Mouse (Mus musculus) thymus, postnatal 10 days (tissue): ENCODE results near the gene Tdrd9.

Experiments
- DNase-seq, 2 experiments: peaks; one replicate each; pipeline ENCODE4 v3.0.0; 2021; ENCODE audit warnings: low spot score in 2 of 2

The Tdrd9 gene

GRCm38 (mm10) chr12:111958101-111958865 lies 13.1 kb upstream of the Tdrd9 start:
- peak; percentile 38 to 71 for DNase-seq

GRCm38 (mm10) chr12:111963339-111963738 lies 8.0 kb upstream of the Tdrd9 start:
- no peak for DNase-seq

DNA sequence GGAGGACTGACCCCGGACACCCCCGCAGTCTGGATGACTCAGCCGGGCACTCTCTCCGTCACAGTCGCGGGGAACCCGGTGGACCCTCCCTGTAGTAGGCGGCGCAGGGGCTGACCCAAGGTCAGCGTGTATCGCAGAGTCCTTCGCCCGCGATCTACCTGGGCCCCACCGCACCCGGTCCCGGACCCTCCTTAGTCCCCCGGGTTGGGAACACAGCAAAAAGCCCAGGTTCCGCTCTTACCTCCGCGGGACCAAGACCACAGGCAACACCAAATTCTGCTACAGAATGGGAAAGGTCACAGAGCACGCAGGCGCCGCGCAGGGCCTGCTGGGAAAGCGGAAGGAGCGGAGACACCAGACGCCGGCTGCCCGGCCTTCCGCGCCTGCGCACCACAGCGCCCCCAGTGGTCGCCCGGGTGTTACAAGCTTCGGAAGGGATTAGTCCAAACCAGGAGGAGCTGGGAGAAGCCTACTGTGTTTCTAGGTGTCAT lies 4.6 kb upstream of the Tdrd9 start, which contains the start of gene Atp5mpl:
Gene Atp5mpl (minus strand): TSS at position 295 of the 491 bp plus-strand sequence.
- peak; percentile 87 to 98 for DNase-seq

GRCm38 (mm10) chr12:111970085-111970484 lies 1.3 kb upstream of the Tdrd9 start:
- DNase-seq = no peak

GRCm38 (mm10) chr12:111972504-111972903 lies 1.1 kb downstream of the Tdrd9 start:
- DNase-seq = no peak

GRCm38 (mm10) chr12:111974578-111974977 lies 3.2 kb downstream of the Tdrd9 start:
- no peak for DNase-seq

DNA sequence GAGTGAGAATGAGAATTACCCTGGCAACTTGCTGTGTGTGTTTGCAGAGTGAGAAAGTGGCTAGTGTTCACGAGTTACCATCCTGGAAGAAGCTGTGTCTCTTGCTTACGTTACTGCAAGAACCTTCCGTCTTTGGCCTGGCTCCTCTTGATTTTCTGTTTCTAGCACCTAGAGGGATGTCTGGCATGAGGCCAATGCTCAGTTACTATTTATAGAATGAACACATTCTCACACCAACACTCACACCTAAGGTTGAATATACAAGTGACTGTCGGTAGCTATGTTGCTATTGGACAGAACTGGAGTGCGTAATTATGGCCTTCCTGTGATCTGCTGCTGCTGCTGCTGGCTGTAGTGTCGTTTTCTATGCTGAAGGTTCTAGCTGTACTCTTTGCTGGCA lies 5.8 kb downstream of the Tdrd9 start:
- no peak for DNase-seq

DNA sequence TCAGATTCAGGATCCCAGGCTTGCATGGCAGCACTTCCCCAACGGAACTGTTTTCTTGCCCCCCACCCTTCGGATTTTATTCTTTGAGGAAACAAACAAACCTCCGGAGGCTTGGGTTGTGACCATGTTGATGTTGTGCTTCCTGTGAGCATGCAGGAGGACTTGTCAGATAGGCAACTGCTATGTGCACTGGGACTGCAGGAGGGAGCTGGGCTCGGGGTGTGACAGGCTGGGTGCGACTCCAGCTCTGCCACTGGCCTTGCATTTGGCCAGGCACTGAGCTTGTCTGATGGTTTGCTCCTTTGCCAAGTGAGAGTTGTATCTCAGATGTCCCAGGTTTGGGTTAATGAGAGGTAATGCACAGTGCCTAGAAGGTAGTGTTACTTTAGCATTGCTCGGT lies 6.9 kb downstream of the Tdrd9 start:
- DNase-seq = no peak

DNA sequence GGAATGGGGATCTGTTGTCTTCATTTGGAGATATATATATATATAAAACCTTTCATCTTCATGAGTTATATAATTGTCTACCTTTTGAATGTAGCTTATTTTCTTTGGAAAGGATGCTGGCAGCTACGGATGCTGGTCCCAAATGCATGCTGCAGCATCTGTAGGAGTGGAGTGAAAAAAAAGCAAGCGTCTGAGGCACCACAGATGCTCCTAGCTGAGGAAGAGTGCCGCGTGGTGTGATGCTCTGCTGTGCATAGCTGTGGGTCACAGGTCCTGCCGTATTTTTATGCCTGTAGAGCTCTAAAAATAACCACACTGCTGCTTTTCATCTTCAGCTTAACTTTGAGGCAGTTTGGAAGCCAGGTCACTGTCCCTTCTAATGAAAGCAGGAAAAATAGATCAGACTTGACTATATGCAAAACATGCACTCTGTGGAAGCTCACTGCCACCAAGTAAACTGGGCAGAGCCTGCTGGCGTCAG lies 9.6 kb downstream of the Tdrd9 start, which contains the start of gene Rd3l:
Gene Rd3l (minus strand): TSS at position 431 of the 481 bp plus-strand sequence.
- DNase-seq = no peak

DNA sequence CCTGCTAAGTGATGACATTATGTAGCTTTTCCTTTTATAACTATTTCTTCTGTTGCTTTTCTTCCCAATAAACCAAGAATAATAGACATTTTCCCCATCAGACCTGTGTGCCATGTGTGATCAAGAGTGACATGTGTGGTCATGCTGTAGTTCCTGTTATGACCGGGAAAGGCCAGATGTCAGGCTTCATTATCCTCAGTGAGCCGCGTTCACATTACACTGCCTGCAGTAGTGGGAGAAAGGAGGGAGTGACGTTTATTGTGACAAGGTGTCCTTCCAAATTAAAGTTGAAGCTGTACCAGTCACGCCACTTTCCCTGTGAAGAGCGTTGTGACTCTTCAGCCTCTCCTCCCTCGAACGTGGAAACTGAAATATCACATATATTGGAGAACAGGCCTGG lies 10.5 kb downstream of the Tdrd9 start:
- no peak for DNase-seq

DNA sequence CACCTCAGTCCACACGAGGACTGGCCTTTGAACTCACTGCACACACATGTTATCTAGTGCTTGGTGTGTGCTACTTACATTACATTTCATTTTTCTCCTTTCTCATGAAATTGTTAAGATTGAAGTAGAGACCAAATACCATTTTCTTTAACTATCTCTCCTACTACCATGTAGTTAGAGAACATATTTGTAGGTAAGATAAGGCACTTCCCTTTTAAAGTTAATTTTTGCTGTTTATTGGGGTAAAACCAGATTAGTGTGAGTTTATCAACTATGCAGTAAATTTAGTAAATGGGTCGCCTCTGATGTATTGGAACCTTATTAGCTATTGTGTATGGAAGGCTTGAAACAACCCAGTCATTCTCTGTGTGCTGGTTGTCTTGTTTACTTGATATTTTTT lies 11.8 kb downstream of the Tdrd9 start:
- no peak for DNase-seq

DNA sequence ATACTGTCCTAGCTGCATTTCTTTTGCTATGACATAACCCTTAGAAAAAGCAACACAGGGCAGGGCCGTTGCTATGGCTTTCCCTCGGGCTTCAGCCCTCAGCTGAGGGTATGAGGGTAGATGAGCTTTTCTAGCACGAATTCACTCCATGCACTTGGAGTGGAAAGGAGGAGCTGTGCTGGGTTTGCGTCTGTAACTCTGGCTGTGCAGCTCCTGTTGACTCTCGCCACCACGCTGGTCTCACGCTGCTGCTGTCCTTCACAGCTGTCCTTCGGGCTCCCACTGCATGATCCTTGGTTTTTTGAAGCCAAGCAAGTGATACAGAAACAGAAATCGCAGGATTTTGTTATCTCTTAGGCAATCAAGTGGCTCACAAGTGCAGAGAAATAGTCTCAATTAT lies 15.4 kb downstream of the Tdrd9 start:
- no peak for DNase-seq

DNA sequence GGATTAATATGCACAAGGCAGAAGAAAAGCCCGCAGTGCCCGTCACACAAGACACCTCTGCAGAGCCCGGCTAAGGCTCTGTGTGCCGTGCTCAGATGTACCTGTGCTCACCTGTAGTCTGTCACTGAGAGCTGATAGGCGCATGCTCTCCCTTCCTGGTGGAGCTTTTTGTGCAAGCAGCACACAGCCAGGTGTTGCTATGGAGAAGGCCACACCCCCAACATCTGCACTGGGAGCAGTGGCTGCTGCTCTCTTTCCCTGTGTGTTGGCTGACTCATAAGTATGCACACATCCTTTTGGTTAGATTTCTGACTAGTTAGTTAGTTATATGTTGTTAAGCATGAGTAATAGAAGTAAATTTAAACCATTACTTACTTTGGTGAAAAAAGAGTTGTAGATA lies 21.3 kb downstream of the Tdrd9 start:
- no peak for DNase-seq

DNA sequence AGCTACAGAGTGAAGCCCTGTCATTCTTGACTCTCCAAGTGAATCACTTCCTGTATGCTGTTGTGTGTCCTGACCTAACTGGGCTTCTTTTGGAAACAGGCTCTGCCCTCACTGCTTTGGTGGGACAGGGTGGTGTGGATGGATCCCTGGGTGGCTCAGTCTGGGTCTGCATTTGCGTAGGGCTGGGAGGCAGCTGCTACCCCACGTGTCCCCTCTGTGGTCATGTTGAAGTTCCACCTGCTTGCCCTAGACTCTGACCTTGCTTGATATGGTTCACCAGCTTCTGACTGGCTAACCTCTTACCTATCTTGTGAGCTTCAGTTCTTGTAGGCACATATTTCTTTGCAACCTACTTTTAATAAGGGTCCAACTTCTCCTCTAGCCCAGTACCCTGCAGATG lies 23.8 kb downstream of the Tdrd9 start:
- DNase-seq = no peak

GRCm38 (mm10) chr12:111999735-112000134 lies 28.4 kb downstream of the Tdrd9 start:
- DNase-seq = no peak

- DNase-seq = peak; percentile 12 to 62
Observed at GRCm38 (mm10) chr12:112001223-112001622, 29.9 kb downstream of the Tdrd9 start.

- DNase-seq = no peak
Observed at GRCm38 (mm10) chr12:112012511-112013270, 41.3 kb downstream of the Tdrd9 start.

DNA sequence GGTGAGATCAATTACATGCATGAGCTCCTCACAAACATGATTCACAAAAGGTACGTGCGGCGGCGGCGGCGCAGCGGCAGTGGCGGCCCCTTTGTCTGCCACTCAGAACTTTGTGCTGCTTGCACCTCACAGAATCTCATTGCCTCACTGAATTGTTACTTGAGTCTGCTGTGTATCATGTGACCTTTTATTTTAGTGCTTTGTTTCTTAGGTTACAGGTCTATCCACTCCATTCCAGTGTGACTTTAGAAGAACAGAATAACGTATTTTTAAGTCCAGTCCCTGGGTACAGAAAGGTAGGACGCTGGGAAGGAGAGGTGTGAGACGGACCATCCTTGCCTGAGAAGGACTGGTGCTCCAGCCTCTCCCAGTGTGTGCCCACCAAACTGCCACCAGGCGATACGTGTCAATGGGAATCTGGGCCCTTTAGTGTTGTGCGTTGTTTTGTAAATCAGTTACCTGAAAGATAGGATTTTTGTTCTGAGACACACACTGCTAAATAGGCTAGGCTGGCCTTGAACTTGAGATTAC lies 42.0 kb downstream of the Tdrd9 start:
- DNase-seq = no peak

DNA sequence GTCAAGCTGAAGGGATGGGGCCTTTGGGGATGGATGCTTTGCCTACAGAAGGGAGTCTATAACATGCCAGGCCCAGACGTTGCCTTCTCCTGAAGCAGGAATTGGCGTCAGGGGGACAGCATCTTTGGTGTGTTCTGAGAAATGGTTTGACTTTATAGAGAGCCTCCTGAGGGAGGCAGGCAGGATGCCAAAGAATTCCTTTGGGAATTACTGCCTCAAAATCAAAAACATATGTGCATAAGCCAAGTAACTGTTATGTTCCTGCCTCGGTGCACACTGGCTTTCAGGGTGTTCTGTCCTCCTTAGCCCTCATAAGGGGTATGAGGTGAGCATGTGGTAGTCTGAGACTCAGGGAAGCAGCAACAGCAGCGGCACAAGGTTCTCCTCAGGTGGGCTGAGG lies 45.0 kb downstream of the Tdrd9 start:
- DNase-seq = no peak

DNA sequence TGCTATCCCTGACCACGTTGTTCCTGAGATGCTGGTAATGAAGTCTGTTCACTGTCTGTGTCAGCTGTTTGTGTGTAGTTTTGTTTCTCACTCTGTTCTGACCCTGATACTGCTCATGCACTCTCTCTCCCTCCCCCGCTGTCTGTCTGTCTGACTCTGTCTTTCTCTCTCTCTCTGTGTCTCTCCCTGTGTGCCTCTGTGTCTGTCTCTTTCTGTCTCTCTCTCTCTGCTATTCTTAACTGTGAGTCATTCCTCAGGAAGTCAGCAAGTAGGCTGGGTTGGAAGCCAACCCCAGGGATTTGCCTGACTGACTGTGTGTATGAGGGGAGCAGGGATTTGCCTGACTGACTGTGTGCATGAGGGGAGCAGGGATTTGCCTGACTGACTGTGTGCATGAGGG lies 51.9 kb downstream of the Tdrd9 start:
- no peak for DNase-seq

GRCm38 (mm10) chr12:112024581-112025310 lies 53.4 kb downstream of the Tdrd9 start:
- DNase-seq = no peak

DNA sequence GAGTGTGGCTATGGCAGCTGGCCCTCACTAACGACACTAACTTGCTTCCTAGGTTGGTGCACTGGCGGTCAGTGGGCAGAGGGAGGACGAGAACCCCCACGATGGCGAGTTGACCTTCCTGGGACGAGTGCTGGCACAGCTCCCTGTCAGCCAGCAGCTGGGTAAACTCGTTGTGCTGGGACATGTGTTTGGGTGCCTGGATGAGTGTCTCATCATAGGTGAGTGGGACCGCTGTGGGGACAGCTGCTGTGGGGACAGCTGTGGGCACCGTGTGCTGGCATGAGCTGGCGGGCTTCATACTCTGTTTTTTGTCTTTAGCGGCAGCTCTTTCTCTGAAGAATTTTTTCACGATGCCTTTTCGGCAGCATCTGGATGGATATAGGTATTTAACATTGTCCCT lies 54.1 kb downstream of the Tdrd9 start:
- DNase-seq = no peak
